Mouse (Mus musculus) retina, adult 2 months (tissue): ENCODE results near the gene Tmeff1.

ENCODE experiments used
- DNase-seq: peaks from one replicate; pipeline ENCODE4 v3.0.0-alpha.2; 2012; ENCODE audit warnings: low read depth, low spot score

Gene Tmeff1

DNA sequence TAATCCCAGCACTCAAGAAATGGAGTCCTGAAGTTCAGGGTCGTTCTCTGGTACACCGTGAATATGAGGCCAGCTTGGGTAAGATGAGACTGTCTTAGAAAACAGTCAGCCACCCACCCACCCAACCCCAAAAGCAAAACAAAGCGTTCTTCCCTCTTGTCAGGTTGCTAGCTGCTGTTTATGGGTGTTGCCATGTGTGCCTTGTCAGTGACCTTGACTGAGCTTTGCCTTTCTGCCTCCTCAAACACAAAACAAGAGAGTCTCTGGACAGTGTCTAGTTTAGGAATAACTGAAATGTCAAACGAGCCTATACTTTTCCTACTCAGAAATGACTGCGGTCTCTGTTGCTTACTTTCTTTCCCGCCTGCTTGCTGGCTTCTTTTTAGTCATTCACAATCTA lies 37.3 kb downstream of the Tmeff1 start:
- no peak for DNase-seq

DNA sequence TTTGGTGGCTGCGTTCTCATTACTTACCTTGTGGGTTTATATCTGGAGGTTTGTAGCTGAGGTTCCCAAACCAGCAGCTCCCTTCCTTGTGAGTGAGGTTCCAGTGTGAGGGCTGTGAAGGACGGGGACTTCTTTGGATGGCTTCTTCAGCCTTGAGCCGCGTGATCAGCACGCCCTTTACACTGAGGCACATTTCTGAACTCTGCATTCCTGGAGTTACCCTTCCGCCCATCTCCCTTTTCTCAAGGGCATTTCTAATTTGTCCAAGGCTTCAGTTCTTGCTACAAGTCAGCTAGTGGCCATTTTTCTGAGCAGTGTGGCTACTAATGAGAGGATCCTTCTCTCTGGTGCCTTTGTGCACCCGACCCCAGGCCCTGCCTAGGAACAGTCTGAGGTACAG lies 38.0 kb downstream of the Tmeff1 start:
- DNase-seq: no peak

DNA sequence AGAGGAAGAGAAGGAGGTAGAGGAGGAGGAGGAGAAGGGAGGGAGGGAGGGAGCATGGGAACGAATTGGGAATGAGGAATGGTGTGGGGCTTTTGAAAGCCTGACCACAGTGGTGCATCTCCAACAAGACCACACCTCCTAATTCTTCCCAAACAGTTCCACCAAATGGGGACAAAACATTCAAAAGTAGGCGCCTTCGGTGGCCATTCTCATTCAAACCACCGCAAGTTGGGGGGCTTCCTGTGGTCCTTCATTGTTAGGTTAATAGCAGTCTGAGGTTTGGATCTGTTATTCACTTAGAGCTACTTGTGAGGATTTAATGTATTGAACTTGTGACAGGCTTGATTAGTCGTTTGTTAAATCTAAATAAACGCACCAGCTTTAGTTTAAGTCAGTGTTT lies 40.0 kb downstream of the Tmeff1 start:
- DNase-seq: no peak

- DNase-seq: no peak
Observed at GRCm38 (mm10) chr4:48625836-48626235, 40.9 kb downstream of the Tmeff1 start.

DNA sequence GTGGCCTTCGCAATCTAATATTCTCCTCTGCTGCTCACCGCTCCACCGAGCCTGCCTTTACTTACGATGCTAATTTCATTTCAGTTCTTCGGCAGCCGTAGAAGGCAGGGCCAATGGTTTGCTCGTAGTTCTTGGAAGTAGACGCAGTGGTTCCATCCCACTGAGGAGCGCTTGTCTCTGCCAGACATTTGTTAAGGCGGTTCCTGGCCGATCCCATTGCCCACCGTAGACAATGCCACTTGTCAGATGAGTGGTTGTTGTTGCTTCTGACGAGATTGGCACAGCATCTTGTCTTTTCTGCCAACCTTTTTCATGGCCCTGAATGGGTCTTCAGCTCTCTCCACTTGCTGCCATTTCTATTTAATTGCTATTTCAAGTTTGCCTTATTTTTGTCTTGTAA lies 44.5 kb downstream of the Tmeff1 start:
- DNase-seq: no peak

GRCm38 (mm10) chr4:48633529-48633928 lies 48.6 kb downstream of the Tmeff1 start:
- no peak for DNase-seq

DNA sequence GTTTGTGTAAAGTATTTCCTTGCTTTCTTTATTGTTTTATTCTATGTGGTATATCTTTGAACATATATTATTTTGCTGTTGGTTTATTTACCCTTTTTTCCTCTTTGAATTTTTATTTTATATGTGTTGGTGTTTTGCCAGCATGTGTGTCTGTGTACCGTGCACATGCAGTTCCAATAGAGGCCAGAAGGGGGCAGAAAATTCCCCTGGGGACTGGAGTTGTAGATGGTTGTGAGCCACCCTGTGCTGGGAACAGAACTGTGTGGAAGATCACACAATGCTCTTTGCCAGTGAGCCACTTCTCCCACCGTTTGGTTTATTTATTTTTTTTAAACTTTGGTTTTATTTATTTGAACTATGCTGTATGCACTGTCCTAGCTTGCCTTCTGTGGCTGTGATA lies 49.1 kb downstream of the Tmeff1 start:
- DNase-seq: no peak

DNA sequence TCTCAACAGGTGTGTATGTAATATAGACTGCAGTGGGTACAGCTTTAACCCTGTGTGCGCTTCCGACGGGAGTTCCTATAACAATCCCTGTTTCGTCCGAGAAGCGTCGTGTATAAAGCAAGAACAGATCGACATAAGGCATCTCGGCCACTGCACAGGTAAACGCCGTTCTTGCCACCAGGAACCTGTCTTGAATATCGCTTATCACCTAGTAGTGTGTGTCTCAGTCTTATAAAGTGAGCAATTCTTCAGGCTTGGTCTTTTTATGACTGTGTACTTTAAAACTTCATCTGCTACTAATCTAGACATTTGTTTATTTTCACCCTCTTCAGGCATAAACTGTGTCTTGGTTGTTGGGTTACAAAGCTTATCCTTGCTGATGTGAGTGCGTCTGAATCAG lies 51.9 kb downstream of the Tmeff1 start:
- no peak for DNase-seq

DNA sequence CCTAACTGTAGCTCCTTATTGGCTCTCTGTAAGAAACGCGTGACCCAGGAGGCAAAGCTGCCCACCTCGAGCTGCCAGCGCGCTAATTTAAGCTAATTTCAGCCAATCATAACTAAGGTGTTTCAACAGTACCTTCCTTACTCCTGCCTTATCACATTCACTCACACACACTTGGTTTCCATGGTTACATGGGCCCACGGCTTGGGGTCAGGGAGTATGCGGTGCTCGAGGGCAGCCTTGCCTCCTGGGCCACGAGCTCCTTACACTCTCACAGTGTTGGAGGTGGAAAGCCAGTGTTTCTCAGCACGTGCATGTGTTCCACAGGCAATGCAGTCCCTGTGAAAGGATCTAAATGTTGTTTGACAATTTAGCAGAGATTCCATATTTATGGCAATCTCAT lies 53.2 kb downstream of the Tmeff1 start:
- DNase-seq: no peak

- DNase-seq: no peak
Observed at GRCm38 (mm10) chr4:48639503-48639902, 54.5 kb downstream of the Tmeff1 start.

- no peak for DNase-seq
Observed at GRCm38 (mm10) chr4:48643801-48644200, 58.8 kb downstream of the Tmeff1 start.

GRCm38 (mm10) chr4:48646143-48646542 lies 61.2 kb downstream of the Tmeff1 start:
- no peak for DNase-seq

DNA sequence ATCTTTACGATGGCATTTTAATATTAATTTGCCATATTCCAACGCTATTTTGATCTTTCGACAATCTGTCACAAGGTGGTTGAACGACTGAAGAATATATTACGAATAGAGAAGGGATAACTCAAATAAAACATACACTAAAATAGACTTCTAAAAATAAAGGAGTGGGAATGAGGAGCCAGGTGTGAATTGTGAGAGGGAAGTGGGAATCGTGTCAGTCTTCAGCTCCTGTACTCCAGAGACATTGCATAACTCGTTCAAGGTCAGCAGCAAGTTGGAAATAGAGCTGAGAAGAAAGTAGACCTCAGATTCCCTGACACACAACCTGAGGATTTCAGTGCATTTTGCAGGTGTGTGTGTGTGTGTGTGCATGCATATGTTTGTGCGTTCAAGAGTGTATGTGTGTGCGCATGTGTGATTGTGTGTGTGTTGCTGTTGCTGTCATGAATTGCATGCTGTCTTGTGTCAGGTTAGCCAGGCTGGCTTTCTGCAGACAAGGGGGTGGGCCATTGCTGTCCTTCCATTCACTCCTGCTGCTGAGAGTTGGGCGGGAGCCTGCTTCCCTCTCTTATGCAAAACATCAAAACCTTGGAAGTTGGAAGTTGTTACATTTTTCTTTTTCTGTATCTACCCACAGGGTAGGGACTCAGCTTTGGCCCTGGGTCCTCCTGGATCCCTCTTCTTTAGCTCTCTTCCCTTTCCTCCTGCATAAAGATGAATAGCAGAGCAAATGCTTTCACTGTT lies 65.8 kb downstream of the Tmeff1 start:
- DNase-seq: no peak

DNA sequence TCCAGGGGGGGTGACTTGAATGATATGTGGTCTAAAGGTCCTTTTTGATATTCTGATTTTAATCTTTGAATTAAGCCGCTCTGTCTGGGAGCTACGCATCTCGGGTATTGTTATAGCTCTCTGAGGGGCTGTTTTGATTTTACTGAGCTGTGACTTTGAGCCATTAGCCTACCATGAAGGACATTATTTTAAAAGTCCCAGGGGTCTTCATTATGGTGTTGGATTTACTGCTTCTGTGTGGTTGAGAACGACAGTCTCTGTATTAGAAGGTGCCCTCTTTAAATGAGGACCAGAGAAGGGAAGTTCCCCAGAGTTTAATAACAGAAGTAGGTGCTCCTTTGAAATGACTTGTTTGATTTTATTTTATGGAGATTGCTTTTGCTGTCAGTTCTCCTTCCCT lies 69.1 kb downstream of the Tmeff1 start:
- no peak for DNase-seq

DNA sequence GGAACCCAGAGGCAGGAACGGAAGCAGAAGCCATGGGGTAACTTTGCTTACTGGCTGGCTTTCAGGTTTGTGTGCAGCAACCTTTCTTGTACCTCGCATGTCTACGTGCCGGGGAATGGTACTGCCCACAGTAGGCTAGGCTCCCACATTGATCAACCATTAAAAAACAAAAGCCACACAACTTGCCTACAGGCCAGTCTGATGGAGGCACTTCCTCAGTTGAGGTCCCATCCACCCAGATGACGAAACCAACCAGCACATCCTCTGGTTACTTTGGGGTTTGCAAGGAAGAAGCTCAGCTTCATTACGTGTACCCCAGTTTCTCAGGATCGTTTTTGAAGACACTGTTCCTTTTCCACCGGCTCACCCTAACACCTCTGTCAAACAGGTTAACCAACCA lies 71.6 kb downstream of the Tmeff1 start:
- no peak for DNase-seq

GRCm38 (mm10) chr4:48660144-48660543 lies 75.2 kb downstream of the Tmeff1 start:
- no peak for DNase-seq

DNA sequence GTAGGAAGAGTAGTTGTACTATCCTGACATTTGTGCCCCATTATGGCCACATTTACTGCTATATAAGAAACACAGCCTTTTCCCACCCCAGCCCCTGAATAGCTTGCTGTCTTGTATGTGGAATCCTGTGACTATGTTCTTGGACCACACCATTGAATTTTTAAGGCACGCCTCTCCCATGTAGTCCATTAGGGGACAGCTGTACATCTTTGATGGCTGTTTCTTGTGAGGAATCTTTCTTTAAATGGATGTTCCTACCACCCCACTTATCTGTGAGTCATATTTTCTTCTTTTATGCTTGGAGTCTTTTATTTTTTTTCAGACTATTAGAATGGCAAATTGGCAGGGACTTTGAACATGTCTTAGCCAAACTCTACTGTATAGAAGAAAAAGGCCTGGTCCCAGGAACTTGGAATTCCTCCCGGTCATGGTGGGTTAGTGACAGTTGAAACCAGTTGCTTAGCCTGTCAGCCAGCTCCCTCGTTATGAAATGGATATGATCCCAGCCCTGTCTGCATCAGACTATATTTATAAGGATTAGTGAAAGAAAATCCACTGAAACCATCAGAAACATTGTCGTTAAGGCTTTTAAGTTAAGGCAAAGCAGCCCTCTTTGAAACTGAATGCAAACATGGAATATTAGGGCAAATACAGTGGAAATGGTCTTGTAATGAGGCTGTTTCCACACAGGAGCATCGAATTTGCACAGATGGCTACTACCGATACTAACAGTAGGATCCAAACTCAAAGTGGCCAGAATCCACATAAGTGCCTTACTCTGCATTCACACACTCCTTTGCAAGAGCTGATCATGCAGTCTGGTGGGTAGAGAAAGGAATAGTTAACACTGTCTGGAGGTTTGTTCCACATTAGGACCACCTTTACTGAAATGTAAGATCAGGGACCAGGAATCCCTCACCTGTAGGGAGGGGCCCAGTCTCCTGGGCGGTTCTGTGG lies 75.9 kb downstream of the Tmeff1 start:
- no peak for DNase-seq

- DNase-seq: no peak
Observed at GRCm38 (mm10) chr4:48663271-48663670, 78.3 kb downstream of the Tmeff1 start, which contains the start of gene Cavin4. Cavin4 (plus strand) TSS chr4:48663514.

DNA sequence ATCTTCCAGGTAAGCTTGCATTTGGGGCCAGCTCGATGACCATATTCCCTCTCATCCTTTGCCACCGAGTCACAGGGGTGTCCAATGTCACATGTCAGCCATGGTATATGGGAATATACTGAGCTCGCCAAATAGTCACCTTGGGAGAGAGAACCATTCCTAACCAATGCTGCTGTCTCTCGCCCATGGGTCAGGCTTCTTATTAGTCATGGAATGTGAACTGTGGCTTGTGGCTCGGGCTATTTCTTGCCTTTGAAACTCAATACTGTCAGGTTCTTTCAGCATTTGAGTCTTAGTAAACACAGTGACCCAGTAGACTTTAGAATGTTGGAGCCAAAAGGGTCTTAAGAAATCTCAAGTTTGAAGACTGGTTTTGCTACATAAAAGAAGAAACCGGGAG lies 79.0 kb downstream of the Tmeff1 start:
- no peak for DNase-seq

- DNase-seq: no peak
Observed at GRCm38 (mm10) chr4:48667279-48667678, 82.3 kb downstream of the Tmeff1 start.

GRCm38 (mm10) chr4:48672915-48673314 lies 87.9 kb downstream of the Tmeff1 start:
- no peak for DNase-seq

DNA sequence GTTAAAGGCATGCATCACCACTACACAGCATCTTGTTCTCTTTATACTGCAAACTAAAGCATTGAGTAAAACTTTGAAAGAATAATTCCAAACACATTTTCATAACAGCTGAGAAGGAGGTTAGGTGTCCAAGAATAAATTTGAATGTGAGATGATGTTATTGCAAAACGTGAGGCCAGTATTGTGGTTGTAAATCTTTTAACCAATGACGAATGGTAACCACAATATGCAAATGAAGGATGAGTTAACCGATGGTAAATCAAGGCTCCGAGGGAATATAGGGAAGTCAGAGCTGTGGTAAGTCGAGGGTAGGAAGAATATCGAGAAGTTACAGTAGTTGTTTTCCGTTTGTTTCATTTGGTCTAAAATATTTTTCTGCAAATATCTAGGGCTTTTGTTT lies 89.4 kb downstream of the Tmeff1 start:
- no peak for DNase-seq
